Mouse (Mus musculus): Measurements from ENCODE around the gene Adam26b. TPM values are rescaled to one million over a fixed set of nuclear protein-coding genes. Genes with fewer than 3 reads are reported as not detected.
"Not testable (repeated sequence)": the region's sequence is repeated elsewhere in the genome, so short reads cannot be mapped to it uniquely, and the experiment has no call there.

Gene Adam26b
- not detected in 2 replicates for polyA plus RNA-seq (2015; fragmentation: Nextera tagmentation; extraction: Ambion mirVana)

GRCm38 (mm10) chr8:43528006-43528405, at the start of gene Adam26b:
TSS of gene Adam26b (minus strand) at chr8:43528106.
- H3K4me2 ChIP-seq (replicated peaks); H3K4me3 ChIP-seq (replicated peaks); H3K36me3 ChIP-seq; H3K4me1 ChIP-seq; H3K27ac ChIP-seq (replicated peaks); H3K9me3 ChIP-seq (replicated peaks); H3K9ac ChIP-seq; ATAC-seq (ENCODE audit: insufficient number of reproducible peaks, low FRiP score, low TSS enrichment, low read depth); H3K27me3 ChIP-seq: not testable (repeated sequence)

DNA sequence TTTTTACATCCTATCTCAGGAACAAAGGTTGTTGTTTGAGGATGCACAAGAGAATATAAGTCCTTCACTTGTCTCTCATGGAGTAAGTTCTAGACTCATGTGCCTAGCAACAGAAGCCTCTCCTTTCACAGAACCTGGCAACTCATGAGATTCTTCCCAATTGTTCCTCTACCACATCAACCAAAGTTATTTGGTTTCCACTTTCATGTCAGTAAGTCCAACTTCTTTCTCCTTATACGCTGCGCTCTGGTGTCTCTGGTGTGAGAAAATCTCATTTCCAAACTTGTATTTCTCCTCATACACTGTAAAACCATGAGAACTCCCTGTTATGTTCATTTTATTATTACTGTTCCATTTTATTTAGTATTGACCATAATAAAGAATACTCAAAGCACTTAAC, 48.7 kb upstream of the Adam26b start, which contains the start of gene Adam26a:
Gene Adam26a (minus strand): TSS at position 101 of the 400 bp plus-strand sequence.
- H3K36me3 ChIP-seq; H3K4me2 ChIP-seq (replicated peaks); ATAC-seq (ENCODE audit: insufficient number of reproducible peaks, low FRiP score, low TSS enrichment, low read depth); H3K9ac ChIP-seq; H3K27ac ChIP-seq (replicated peaks); H3K4me3 ChIP-seq (replicated peaks); H3K9me3 ChIP-seq (replicated peaks); H3K4me1 ChIP-seq; H3K27me3 ChIP-seq: not testable (repeated sequence)
- 92% methylated on average over 2 of the region's 2 CpGs for WGBS

Other genes with a start within 250 kb of the Adam26b start
- gene Zfp42, start 221.1 kb downstream of the Adam26b start, polyA plus RNA-seq (2015; fragmentation: Nextera tagmentation; extraction: Ambion mirVana), result not detected in 2 replicates
- gene Adam26a, start 48.6 kb upstream of the Adam26b start, polyA plus RNA-seq (2015; fragmentation: Nextera tagmentation; extraction: Ambion mirVana), result not detected in 2 replicates
- not detected in 2 replicates for gene Gm5346, start 99.2 kb upstream of the Adam26b start, polyA plus RNA-seq (2015; fragmentation: Nextera tagmentation; extraction: Ambion mirVana)
- not detected in 2 replicates for gene Adam34, start 181.9 kb upstream of the Adam26b start, polyA plus RNA-seq (2015; fragmentation: Nextera tagmentation; extraction: Ambion mirVana)